Mouse (Mus musculus): Measurements from ENCODE around the gene Rnf152.

Rnf152 gene

GRCm38 (mm10) chr1:105312601-105312901 is 44.0 kb downstream of the Rnf152 start:
- no peak for DNase-seq (ENCODE audit: low spot score in 2 of 2)

- no peak for DNase-seq (ENCODE audit: low spot score in 2 of 2)
These were observed 44.5 kb downstream of the Rnf152 start for GRCm38 (mm10) chr1:105311899-105312600.

GRCm38 (mm10) chr1:105302164-105302563 is 54.3 kb downstream of the Rnf152 start:
- no peak for DNase-seq (ENCODE audit: low spot score in 2 of 2)

GRCm38 (mm10) chr1:105301764-105302163 is 54.7 kb downstream of the Rnf152 start:
- no peak for DNase-seq (ENCODE audit: low spot score in 2 of 2)

GRCm38 (mm10) chr1:105291859-105292258 is 64.7 kb downstream of the Rnf152 start:
- DNase-seq (ENCODE audit: low spot score in 2 of 2): no peak

GRCm38 (mm10) chr1:105287536-105287935 is 69.0 kb downstream of the Rnf152 start:
- DNase-seq (ENCODE audit: low spot score in 2 of 2): no peak

GRCm38 (mm10) chr1:105286906-105287305 is 69.6 kb downstream of the Rnf152 start:
- DNase-seq (ENCODE audit: low spot score in 2 of 2): no peak

- DNase-seq (ENCODE audit: low spot score in 2 of 2): no peak
These were observed 71.5 kb downstream of the Rnf152 start for GRCm38 (mm10) chr1:105285001-105285400.

- no peak for DNase-seq (ENCODE audit: low spot score in 2 of 2)
These were observed 72.4 kb downstream of the Rnf152 start for GRCm38 (mm10) chr1:105284116-105284515.

- no peak for DNase-seq (ENCODE audit: low spot score in 2 of 2)
These were observed 75.2 kb downstream of the Rnf152 start for GRCm38 (mm10) chr1:105281277-105281676.

- no peak for DNase-seq (ENCODE audit: low spot score in 2 of 2)
These were observed 76.3 kb downstream of the Rnf152 start for GRCm38 (mm10) chr1:105280160-105280559.

- no peak for DNase-seq (ENCODE audit: low spot score in 2 of 2)
These were observed 81.9 kb downstream of the Rnf152 start for GRCm38 (mm10) chr1:105274500-105275194.

GRCm38 (mm10) chr1:105271104-105271503 is 85.4 kb downstream of the Rnf152 start:
- DNase-seq (ENCODE audit: low spot score in 2 of 2): no peak

- no peak for DNase-seq (ENCODE audit: low spot score in 2 of 2)
These were observed 93.1 kb downstream of the Rnf152 start for GRCm38 (mm10) chr1:105263283-105264033.

- DNase-seq (ENCODE audit: low spot score in 2 of 2): no peak
These were observed 96.3 kb downstream of the Rnf152 start for GRCm38 (mm10) chr1:105260200-105260599.

- DNase-seq (ENCODE audit: low spot score in 2 of 2): no peak
These were observed 99.3 kb downstream of the Rnf152 start for GRCm38 (mm10) chr1:105257199-105257598.

GRCm38 (mm10) chr1:105249190-105249589 is 107.3 kb downstream of the Rnf152 start:
- DNase-seq (ENCODE audit: low spot score in 2 of 2): no peak

GRCm38 (mm10) chr1:105246651-105247050 is 109.9 kb downstream of the Rnf152 start:
- no peak for DNase-seq (ENCODE audit: low spot score in 2 of 2)

GRCm38 (mm10) chr1:105246075-105246574 is 110.4 kb downstream of the Rnf152 start:
- DNase-seq (ENCODE audit: low spot score in 2 of 2): no peak

GRCm38 (mm10) chr1:105243359-105244142 is 113.0 kb downstream of the Rnf152 start:
- no peak for DNase-seq (ENCODE audit: low spot score in 2 of 2)

GRCm38 (mm10) chr1:105240185-105240584 is 116.3 kb downstream of the Rnf152 start:
- no peak for DNase-seq (ENCODE audit: low spot score in 2 of 2)
